Mouse (Mus musculus): ENCODE data around the gene Zeb2. TPM values are rescaled to one million over a fixed set of nuclear protein-coding genes. Genes with fewer than 3 reads are reported as not detected.

Zeb2 gene
- polyA plus RNA-seq, 1 experiment from 2014 or later, result 38.0 TPM

GRCm38 (mm10) chr2:45055926-45056325, 61.3 kb downstream of the Zeb2 start:
- ATAC-seq (ENCODE audit: low FRiP score, low read depth), result no peak
- Histone ChIP-seq H3K27ac (replicated peaks) (no peak overlapping the region), H3K4me1 (replicated peaks) (peaks cover 21% of the 10 kb centered on the region), H3K4me3 (no peak overlapping the region), H3K4me2 (no peak overlapping the region), H3K9me3 (no peaks in the 10 kb centered on the region), H3K36me3 (no peaks in the 10 kb centered on the region), H3K27me3 (no peaks in the 10 kb centered on the region), H3K9ac (no peak overlapping the region)
- 83% methylated on average over 6 of the region's 6 CpGs for WGBS

- 69% methylated on average over 8 of the region's 8 CpGs for WGBS
- Histone ChIP-seq H3K4me2 (no peak overlapping the region), H3K27me3 (no peaks in the 10 kb centered on the region), H3K36me3 (no peaks in the 10 kb centered on the region), H3K9me3 (no peaks in the 10 kb centered on the region), H3K4me3 (no peak overlapping the region), H3K4me1 (replicated peaks) (peaks cover 17% of the 10 kb centered on the region), H3K27ac (replicated peaks) (no peak overlapping the region), H3K9ac (no peak overlapping the region)
- no peak for ATAC-seq (ENCODE audit: low FRiP score, low read depth)
Observed at GRCm38 (mm10) chr2:45055034-45055615, 62.1 kb downstream of the Zeb2 start.

- Histone ChIP-seq H3K9ac (no peak overlapping the region), H3K4me2 (no peak overlapping the region), H3K27ac (replicated peaks) (no peak overlapping the region), H3K27me3 (no peaks in the 10 kb centered on the region), H3K4me1 (replicated peaks) (peaks cover 17% of the 10 kb centered on the region), H3K4me3 (no peak overlapping the region), H3K36me3 (no peaks in the 10 kb centered on the region), H3K9me3 (no peaks in the 10 kb centered on the region)
- ATAC-seq (ENCODE audit: low FRiP score, low read depth), result no peak
- 84% methylated on average over 11 of the region's 11 CpGs for WGBS
Observed at GRCm38 (mm10) chr2:45054070-45055025, 62.8 kb downstream of the Zeb2 start.

GRCm38 (mm10) chr2:45052587-45052986, 64.6 kb downstream of the Zeb2 start:
- 70% methylated on average over 4 of the region's 4 CpGs for WGBS
- H3K27ac ChIP-seq (replicated peaks), result 0 out of 2 replicates have a peak overlapping the region, but pooled peaks have one; percentile 45
- no peak for ATAC-seq (ENCODE audit: low FRiP score, low read depth)

GRCm38 (mm10) chr2:45051321-45051720, 65.9 kb downstream of the Zeb2 start:
- H3K4me2 ChIP-seq, result no peak overlapping the region
- no peak overlapping the region for H3K4me3 ChIP-seq
- H3K36me3 ChIP-seq, result no peaks in the 10 kb centered on the region
- no peaks in the 10 kb centered on the region for H3K27me3 ChIP-seq
- no peaks in the 10 kb centered on the region for H3K9me3 ChIP-seq
- H3K27ac ChIP-seq (replicated peaks), result no peak overlapping the region
- peaks cover 21% of the 10 kb centered on the region for H3K4me1 ChIP-seq (replicated peaks)
- no peak for ATAC-seq (ENCODE audit: low FRiP score, low read depth)
- WGBS, result 60% methylated on average over 2 of the region's 2 CpGs
- no peak overlapping the region for H3K9ac ChIP-seq

More at GRCm38 (mm10) chr2:45052587-45052986, 64.6 kb downstream of the Zeb2 start:
- peaks cover 17% of the 10 kb centered on the region for H3K4me1 ChIP-seq (replicated peaks)
- no peaks in the 10 kb centered on the region for H3K27me3 ChIP-seq
- no peaks in the 10 kb centered on the region for H3K9me3 ChIP-seq
- H3K4me3 ChIP-seq, result no peak overlapping the region
- no peak overlapping the region for H3K4me2 ChIP-seq
- no peak overlapping the region for H3K9ac ChIP-seq
- H3K36me3 ChIP-seq, result no peaks in the 10 kb centered on the region

- Histone ChIP-seq H3K27ac (replicated peaks) (no peak overlapping the region), H3K4me1 (replicated peaks) (peaks cover 28% of the 10 kb centered on the region), H3K9ac (no peak overlapping the region), H3K9me3 (no peaks in the 10 kb centered on the region), H3K4me2 (no peak overlapping the region), H3K36me3 (no peaks in the 10 kb centered on the region), H3K27me3 (no peaks in the 10 kb centered on the region), H3K4me3 (no peak overlapping the region)
- no peak for ATAC-seq (ENCODE audit: low FRiP score, low read depth)
- WGBS, result 89% methylated on average over 4 of the region's 4 CpGs
Observed at GRCm38 (mm10) chr2:45049923-45050322, 67.3 kb downstream of the Zeb2 start.

- H3K27ac ChIP-seq (replicated peaks), result no peak overlapping the region
- no peak overlapping the region for H3K4me3 ChIP-seq
- no peak for ATAC-seq (ENCODE audit: low FRiP score, low read depth)
- no peaks in the 10 kb centered on the region for H3K9me3 ChIP-seq
- no peak overlapping the region for H3K9ac ChIP-seq
- WGBS, result 46% methylated on average over 2 of the region's 2 CpGs
- H3K4me1 ChIP-seq (replicated peaks), result peaks cover 33% of the 10 kb centered on the region
- H3K27me3 ChIP-seq, result no peaks in the 10 kb centered on the region
- no peak overlapping the region for H3K4me2 ChIP-seq
- no peaks in the 10 kb centered on the region for H3K36me3 ChIP-seq
Observed at GRCm38 (mm10) chr2:45049279-45049678, 67.9 kb downstream of the Zeb2 start.

- no peak for ATAC-seq (ENCODE audit: low FRiP score, low read depth)
- Histone ChIP-seq H3K27ac (replicated peaks) (no peak overlapping the region), H3K9ac (no peak overlapping the region), H3K4me2 (no peak overlapping the region), H3K9me3 (no peaks in the 10 kb centered on the region), H3K36me3 (no peaks in the 10 kb centered on the region), H3K27me3 (no peaks in the 10 kb centered on the region), H3K4me3 (no peak overlapping the region), H3K4me1 (replicated peaks) (peaks cover 30% of the 10 kb centered on the region)
- WGBS, result 77% methylated on average over 13 of the region's 13 CpGs
Observed at GRCm38 (mm10) chr2:45040706-45041312, 76.4 kb downstream of the Zeb2 start.

- Histone ChIP-seq H3K27ac (replicated peaks) (no peak overlapping the region), H3K9ac (no peak overlapping the region), H3K27me3 (no peaks in the 10 kb centered on the region), H3K4me3 (no peak overlapping the region), H3K4me1 (replicated peaks) (peaks cover 21% of the 10 kb centered on the region), H3K36me3 (no peaks in the 10 kb centered on the region), H3K4me2 (no peak overlapping the region), H3K9me3 (no peaks in the 10 kb centered on the region)
- no peak for ATAC-seq (ENCODE audit: low FRiP score, low read depth)
Observed at GRCm38 (mm10) chr2:45039503-45039902, 77.7 kb downstream of the Zeb2 start.

- ATAC-seq (ENCODE audit: low FRiP score, low read depth), result no peak
- Histone ChIP-seq H3K27ac (replicated peaks) (no peak overlapping the region), H3K4me2 (no peak overlapping the region), H3K27me3 (no peaks in the 10 kb centered on the region), H3K9ac (no peak overlapping the region), H3K4me3 (no peak overlapping the region), H3K4me1 (replicated peaks) (peaks cover 38% of the 10 kb centered on the region), H3K36me3 (no peaks in the 10 kb centered on the region), H3K9me3 (no peaks in the 10 kb centered on the region)
- WGBS, result 52% methylated on average over 7 of the region's 7 CpGs
Observed at GRCm38 (mm10) chr2:45028091-45028638, 89.0 kb downstream of the Zeb2 start.

GRCm38 (mm10) chr2:45017186-45017800, 99.9 kb downstream of the Zeb2 start:
- H3K27ac ChIP-seq (replicated peaks), result no peak overlapping the region
- 70% methylated on average over 5 of the region's 5 CpGs for WGBS
- H3K27me3 ChIP-seq, result no peaks in the 10 kb centered on the region
- no peak overlapping the region for H3K9ac ChIP-seq
- H3K4me3 ChIP-seq, result no peak overlapping the region
- ATAC-seq (ENCODE audit: low FRiP score, low read depth), result no peak
- H3K4me1 ChIP-seq (replicated peaks), result 0 out of 2 replicates have a peak, but pooled peaks cover 5% of the 10 kb centered on the region
- no peaks in the 10 kb centered on the region for H3K9me3 ChIP-seq
- H3K4me2 ChIP-seq, result no peak overlapping the region
- no peaks in the 10 kb centered on the region for H3K36me3 ChIP-seq

Measured in hindbrain, embryonic 15.5 days (tissue).